Mouse (Mus musculus) bone marrow macrophage, adult 2 months (primary cell): ENCODE results near the gene Mettl25. TPM values are rescaled to one million over a fixed set of nuclear protein-coding genes. Genes with fewer than 3 reads are reported as not detected.

Experiments
- H3K27ac ChIP-seq: 2 replicates; pipeline ENCODE4 v1.5.1; 2012; ENCODE audit warnings: low read depth, low read length; ENCODE audit not compliant: insufficient read depth
- H3K4me1 ChIP-seq: 2 replicates; pipeline ENCODE4 v1.6.1; 2012; ENCODE audit warnings: low read length; ENCODE audit not compliant: control insufficient read depth, insufficient read depth
- H3K4me3 ChIP-seq: 2 replicates; pipeline ENCODE4 v1.5.1; 2012; ENCODE audit warnings: mild to moderate bottlenecking, low read length, moderate library complexity; ENCODE audit not compliant: insufficient read depth
- CTCF ChIP-seq: IDR thresholded peaks from 2 replicates; pipeline ENCODE4 v1.5.1; 2012; ENCODE audit warnings: low read depth, mild to moderate bottlenecking, low read length, moderate library complexity
- POLR2A ChIP-seq: IDR thresholded peaks from 2 replicates; pipeline ENCODE4 v1.6.1; 2012; ENCODE audit warnings: mild to moderate bottlenecking, low read depth, low read length, borderline replicate concordance
- polyA plus RNA-seq: library from polyadenylated mRNA; stranded (reverse); fragments of >200 nt; gene quantifications from 2 replicates; pipeline ENCODE4 v1.2.4, GENCODE M21; 2012; ENCODE audit not compliant: missing spikeins, insufficient read depth, insufficient read length

Gene Mettl25
- polyA plus RNA-seq, 1 experiment: 6.7 TPM

DNA sequence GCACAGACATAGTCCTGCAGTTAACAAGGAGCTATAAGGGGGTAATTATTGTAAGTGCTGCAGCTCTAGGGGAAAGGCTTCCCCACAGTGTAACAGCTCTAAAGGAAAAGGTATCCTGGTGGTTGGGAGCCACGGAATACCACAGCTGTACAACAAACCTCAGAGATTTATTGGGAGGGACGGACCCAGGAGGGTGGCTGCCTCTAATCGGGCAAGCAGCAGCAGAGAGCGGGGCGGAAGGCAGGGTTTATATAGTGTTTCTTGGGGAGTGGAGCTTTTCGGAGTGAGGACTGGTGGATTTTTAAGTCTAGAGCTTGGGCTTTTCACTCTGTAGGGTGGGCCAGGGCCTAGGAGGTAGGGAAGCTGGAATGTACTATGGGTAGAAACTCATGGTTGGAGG lies 40.0 kb downstream of the Mettl25 start:
- no peak overlapping the region for H3K4me3 ChIP-seq
- no peaks in the 10 kb centered on the region for H3K4me1 ChIP-seq
- no peak overlapping the region for H3K27ac ChIP-seq
- TF ChIP-seq POLR2A (no peak), CTCF (no peak)

DNA sequence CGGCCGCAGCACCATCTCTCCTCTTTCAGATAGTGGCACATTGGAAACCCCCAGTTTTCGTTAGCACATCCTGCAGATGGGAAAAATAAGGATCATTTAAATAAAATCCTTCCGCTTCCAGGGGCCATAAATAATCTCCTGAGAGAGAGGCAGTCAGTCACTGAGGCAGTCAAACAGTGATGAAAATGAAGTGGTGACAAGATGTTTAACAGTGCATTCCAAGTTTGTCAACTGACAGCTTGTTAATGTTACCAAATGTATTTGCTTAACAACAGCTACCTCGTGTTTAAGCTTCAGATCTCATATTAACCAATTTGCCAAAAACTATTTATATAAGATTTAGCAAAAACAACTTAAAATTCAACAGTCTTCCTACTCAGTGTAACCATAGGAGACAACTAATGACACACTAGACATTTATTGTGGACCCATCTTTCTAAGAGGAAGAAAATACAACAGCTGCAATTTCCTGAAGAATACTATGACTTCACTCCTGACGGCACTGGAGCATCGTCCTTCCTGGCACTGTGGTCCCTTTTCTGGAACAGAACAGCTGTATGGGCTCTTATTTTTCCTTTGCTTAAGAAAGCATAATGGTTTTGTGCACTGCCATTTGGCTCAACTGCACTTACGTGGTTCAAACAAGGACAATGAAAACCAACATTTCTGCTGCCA lies 43.8 kb downstream of the Mettl25 start:
- no peaks in the 10 kb centered on the region for H3K4me1 ChIP-seq

DNA sequence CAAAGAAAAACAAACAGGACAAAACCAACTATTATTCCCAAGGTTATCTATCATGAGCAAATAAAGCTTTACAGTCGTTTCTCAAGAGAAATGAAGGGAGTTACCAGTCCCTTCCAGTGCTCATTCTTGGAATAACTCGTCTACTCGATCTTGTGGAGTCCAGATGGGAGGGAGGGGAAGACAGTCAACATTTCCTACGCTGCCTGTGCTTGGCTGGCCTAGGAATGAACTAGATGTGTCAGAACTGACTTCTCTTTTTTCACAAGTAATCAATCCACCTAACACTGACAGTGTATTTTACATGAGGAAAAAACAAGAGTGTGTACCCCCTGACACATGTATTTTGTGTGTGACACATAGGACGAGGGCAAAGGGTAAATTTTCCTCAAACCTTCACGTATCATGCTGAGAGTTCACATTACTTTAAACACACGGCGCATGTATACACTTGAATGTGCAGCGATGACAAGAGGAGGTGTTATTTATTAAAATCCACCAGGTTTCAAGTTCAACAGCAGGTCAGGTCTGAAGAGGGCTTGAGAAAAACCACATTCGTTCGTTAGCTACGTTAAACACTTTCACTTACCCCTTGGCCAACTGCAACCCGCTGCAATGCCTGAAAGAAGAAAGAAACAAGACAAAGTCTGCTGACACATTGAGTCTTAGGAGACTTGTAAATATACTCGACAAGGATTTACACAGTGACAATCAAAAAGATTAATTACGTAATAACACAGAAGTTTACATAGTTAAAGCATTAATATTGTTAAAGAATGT lies 47.2 kb downstream of the Mettl25 start:
- Histone ChIP-seq H3K4me1 (no peaks in the 10 kb centered on the region), H3K4me3 (no peak overlapping the region), H3K27ac (no peak overlapping the region)
- TF ChIP-seq CTCF (no peak), POLR2A (no peak)

More for the DNA sequence above, 43.8 kb downstream of the Mettl25 start:
- H3K27ac ChIP-seq: no peak overlapping the region
- no peak overlapping the region for H3K4me3 ChIP-seq
- TF ChIP-seq CTCF (no peak), POLR2A (no peak)

DNA sequence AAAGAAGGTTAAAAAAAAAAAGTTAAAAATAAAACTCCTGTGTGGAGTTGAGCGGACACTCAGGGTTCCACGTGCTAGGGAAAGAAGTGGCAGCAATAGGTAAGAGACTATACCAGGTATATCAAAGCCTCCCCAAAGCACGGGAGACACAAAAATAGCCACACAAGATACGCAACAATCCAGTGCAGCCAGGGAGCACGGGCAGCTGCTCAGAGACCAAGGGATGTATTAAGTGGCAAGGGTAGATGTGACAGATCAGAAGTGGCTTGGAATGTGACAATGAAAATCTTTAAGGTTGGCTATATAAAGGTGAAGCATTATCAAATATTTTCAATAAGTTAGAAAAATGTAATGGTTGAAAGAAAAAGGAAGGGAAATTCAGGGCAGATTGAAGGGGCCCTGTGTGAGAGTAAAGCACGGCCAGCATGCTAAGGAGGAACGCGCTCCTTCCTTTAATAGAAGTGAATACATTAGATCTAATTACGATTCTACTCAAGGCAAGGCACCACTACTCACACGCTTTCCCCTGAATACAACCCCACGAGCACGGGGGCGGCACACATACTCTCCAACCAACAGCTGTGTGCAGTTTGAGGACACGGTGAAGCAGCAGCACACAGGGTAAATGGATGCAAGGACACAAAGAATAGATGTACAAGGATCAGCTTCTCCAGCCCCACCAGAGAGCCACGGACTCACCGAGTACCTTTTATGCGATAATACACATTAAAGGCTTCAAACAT lies 52.3 kb downstream of the Mettl25 start:
- Histone ChIP-seq H3K4me1 (no peaks in the 10 kb centered on the region), H3K27ac (no peak overlapping the region), H3K4me3 (no peak overlapping the region)
- TF ChIP-seq POLR2A (no peak), CTCF (no peak)

DNA sequence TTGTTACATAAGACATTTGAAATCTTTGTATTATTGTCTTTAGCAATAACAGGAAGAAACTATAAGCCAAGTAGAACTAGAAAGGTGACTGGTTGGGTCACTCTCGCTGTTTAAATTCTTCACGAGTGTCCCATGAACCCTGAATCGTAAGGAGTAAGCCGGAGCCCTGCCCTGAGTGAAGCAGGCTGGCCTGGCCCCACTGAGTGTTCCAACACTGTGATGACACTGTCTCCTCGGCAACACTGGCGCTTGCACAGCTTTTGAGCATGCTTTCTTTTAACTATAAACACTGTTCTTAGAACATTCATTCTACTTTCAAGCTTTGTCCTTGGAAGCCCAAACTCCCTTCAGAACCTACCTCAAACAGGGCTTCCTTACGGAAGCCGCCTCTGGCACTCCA lies 57.4 kb downstream of the Mettl25 start:
- TF ChIP-seq POLR2A: no peak
- TF ChIP-seq CTCF: no peak
- H3K4me1 ChIP-seq: no peaks in the 10 kb centered on the region

DNA sequence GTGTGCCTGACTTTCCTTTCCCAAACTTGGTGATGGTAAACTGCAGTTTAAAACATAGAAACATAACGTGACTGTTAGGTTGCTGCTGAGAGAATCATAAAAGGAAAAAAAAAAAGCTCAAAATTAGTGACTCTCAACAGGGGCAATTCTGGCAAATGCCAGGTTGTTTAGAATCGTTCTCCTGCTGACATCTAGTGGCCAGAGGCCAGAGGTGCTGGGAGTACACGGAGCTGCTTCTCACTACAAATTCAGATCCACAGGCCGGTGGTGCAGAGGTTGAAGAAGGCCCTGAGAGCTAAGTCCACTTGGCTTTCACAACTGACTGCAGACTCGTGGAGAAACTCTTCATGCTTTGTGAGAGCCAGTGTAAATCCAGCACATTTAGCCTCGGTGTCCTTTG lies 66.8 kb downstream of the Mettl25 start:
- Histone ChIP-seq H3K27ac (no peak overlapping the region), H3K4me1 (no peaks in the 10 kb centered on the region), H3K4me3 (no peak overlapping the region)
- TF ChIP-seq CTCF: peak; percentile 47; the same call in 1 of the 2 replicates
- TF ChIP-seq POLR2A: no peak

More for the DNA sequence above, 57.4 kb downstream of the Mettl25 start:
- Histone ChIP-seq H3K4me3 (no peak overlapping the region), H3K27ac (no peak overlapping the region)

DNA sequence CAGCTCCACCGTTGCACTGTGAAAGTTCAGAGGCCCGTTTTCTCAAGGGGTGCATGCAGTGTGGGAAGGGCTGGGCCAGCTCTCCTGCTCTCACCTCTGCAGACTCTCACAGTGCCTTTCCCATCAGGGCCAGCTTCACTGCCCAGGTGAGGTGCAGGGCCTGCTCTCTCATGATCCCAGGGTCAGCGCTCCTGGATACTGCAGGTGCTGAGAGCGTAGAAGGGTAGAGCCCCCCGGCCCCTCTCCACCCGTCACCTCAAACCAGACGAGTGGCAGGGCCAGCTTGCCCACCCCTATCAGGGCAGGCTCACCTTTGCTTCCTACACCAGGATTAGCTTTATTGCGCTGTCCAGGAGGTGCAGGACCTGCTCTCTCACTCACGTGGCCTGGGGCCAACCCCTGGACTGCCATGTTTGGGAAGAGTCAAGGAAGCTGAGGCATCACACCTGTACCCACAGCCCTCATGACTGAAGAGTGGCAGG lies 68.3 kb downstream of the Mettl25 start:
- TF ChIP-seq CTCF (no peak), POLR2A (no peak)
- H3K27ac ChIP-seq: no peak overlapping the region
- no peak overlapping the region for H3K4me3 ChIP-seq
- no peaks in the 10 kb centered on the region for H3K4me1 ChIP-seq

DNA sequence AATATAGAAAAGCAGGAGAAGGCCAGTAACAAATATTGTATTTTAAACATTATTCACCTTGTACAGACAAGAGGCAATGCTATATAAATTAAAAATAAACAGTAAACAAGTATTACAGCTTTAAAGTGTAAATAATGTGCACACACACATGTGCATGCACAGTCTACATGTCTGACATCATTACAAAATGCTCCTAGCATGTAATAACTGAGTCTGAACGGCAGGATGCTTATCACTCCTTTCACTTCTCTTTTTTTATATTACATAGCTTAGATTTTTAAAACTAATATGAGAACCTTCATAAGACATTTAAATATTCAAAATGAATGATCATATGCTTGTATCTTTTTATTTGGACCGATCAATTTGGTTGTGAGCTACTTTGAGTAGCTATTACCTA lies 77.2 kb downstream of the Mettl25 start:
- Histone ChIP-seq H3K4me1 (no peaks in the 10 kb centered on the region), H3K27ac (no peak overlapping the region), H3K4me3 (no peak overlapping the region)
- TF ChIP-seq POLR2A: no peak
- no peak for TF ChIP-seq CTCF

DNA sequence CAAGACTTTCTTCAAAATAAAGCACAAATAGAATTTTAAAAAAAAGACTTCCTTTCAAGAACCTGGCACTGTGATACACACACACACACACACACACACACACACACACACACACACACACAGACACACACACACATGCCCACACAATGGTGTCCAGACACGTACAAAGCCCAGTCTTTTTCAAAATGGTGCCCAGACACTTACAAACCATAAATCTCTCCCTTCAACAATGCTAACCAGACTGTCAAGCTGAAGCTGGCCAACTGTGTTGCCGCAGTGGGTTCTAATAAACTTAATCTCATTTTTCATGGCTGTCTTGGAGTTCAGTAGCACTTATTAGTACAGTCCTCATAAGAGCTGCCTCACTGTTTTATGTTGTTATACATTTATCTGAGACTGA lies 80.7 kb downstream of the Mettl25 start:
- Histone ChIP-seq H3K4me1 (no peaks in the 10 kb centered on the region), H3K4me3 (no peak overlapping the region), H3K27ac (no peak overlapping the region)
- TF ChIP-seq CTCF (no peak), POLR2A (no peak)

DNA sequence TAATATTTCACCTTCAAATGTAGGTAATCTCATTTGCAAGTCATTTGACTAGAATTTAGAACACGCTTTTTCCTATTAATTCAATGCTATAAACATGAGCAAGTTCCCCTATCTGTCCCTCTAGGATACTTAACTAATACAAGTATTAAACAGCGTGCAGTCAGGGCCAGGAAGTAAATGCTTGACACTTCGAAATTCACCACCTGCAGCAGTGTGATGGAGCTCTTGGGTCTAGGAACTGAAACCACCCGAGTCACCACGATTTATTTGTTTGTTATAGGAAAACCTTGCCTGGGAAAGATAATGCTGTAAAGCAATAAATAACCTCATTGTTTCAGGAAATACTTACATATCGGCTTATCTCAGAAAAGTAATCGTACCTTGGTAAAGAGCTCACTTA lies 81.1 kb downstream of the Mettl25 start:
- Histone ChIP-seq H3K27ac (no peak overlapping the region), H3K4me1 (no peaks in the 10 kb centered on the region), H3K4me3 (no peak overlapping the region)
- TF ChIP-seq POLR2A (no peak), CTCF (no peak)
